ENCODE assay signal across 8 mouse cellular contexts in genomic region chr1:74124021-74124981, GRCm38 (mm10). TPM values are rescaled to one million over a fixed set of nuclear protein-coding genes. Genes with fewer than 3 reads are reported as not detected.
A peak's percentile ranks its signal among the peaks of the same experiment; 100 is the strongest.
DNase-seq lines count a peak whose midpoint lies in the region; ATAC-seq and TF ChIP-seq lines count a peak whose summit lies in the region.

Gene Tns1, minus strand, starts transcription at chr1:74124449.

- no peak for DNase-seq in cerebellum, adult 2 months
- peak; percentile 96 for DNase-seq in heart, adult 11 months
- DNase-seq in midbrain, embryonic 14.5 days, result peak; percentile 64
- peak; percentile 54 to 57 for DNase-seq in thymus, adult 18-20 months

- H3K27me3 ChIP-seq in cerebellum, adult 2 months (ENCODE audit: control insufficient read depth, insufficient read depth, low read length), result peaks cover 6% of the 10 kb centered on the region; the same call in 1 of the 2 replicates
- H3K27me3 ChIP-seq in intestine, postnatal 0 days (replicated peaks; ENCODE audit: control insufficient read depth, insufficient read depth, low read length), result peaks cover 6% of the 10 kb centered on the region; the same call in 1 of the 2 replicates
- H3K27me3 ChIP-seq in limb, embryonic 15.5 days, result peaks cover 27% of the 10 kb centered on the region; the same call in 1 of the 2 replicates
- H3K27me3 ChIP-seq in midbrain, embryonic 14.5 days (ENCODE audit: control insufficient read depth, insufficient read depth, low read length), result peaks cover 13% of the 10 kb centered on the region; the same call in 1 of the 2 replicates

- no peak within 1 kb of the TSS for H3K27ac ChIP-seq in cerebellum, adult 2 months (ENCODE audit: insufficient read depth, low read length)
- no peak within 1 kb of the TSS for H3K27ac ChIP-seq in cortical plate, adult 2 months (ENCODE audit: insufficient read depth, low read length)
- no peak within 1 kb of the TSS for H3K27ac ChIP-seq in intestine, postnatal 0 days (ENCODE audit: low read depth, low read length)
- peak within 1 kb of the TSS; percentile 43 for H3K27ac ChIP-seq in limb, embryonic 15.5 days
- no peak within 1 kb of the TSS for H3K27ac ChIP-seq in midbrain, embryonic 14.5 days (replicated peaks; ENCODE audit: low read depth, low read length)

- H3K9me3 ChIP-seq in intestine, postnatal 0 days (ENCODE audit: control insufficient read depth), result no peaks in the 10 kb centered on the region
- no peaks in the 10 kb centered on the region for H3K9me3 ChIP-seq in limb, embryonic 15.5 days
- no peaks in the 10 kb centered on the region for H3K9me3 ChIP-seq in midbrain, embryonic 14.5 days (ENCODE audit: control insufficient read depth, low read length)

- H3K9ac ChIP-seq in intestine, postnatal 0 days (ENCODE audit: low read depth, low read length), result peak within 1 kb of the TSS; percentile 31
- peak within 1 kb of the TSS; percentile 64 for H3K9ac ChIP-seq in limb, embryonic 15.5 days
- peak within 1 kb of the TSS; percentile 50 for H3K9ac ChIP-seq in midbrain, embryonic 14.5 days (replicated peaks; ENCODE audit: low read length)

- WGBS in cerebellum, adult 2 months, result 4% methylated on average over 84 of the region's 84 CpGs
- under 1% methylated on average over 84 of the region's 84 CpGs for WGBS in intestine, postnatal 0 days
- under 1% methylated on average over 66 of the region's 84 CpGs for WGBS in limb, embryonic 15.5 days
- WGBS in midbrain, embryonic 14.5 days, result 1% methylated on average over 74 of the region's 84 CpGs

- no peak for TF ChIP-seq CTCF in cerebellum, adult 2 months (IDR thresholded peaks at IDR 0.05; ENCODE audit: borderline replicate concordance, insufficient read depth, low read depth, low read length)
- TF ChIP-seq CTCF in cortical plate, adult 2 months (IDR thresholded peaks at IDR 0.05; ENCODE audit: extremely low read depth, insufficient read depth, low read length), result no peak
- no peak for TF ChIP-seq CTCF in intestine, postnatal 0 days (IDR thresholded peaks at IDR 0.05; ENCODE audit: low read depth)

- TF ChIP-seq POLR2A in cerebellum, adult 2 months (IDR thresholded peaks at IDR 0.05; ENCODE audit: borderline replicate concordance, insufficient read depth, low read length), result no peak
- TF ChIP-seq POLR2A in cortical plate, adult 2 months (IDR thresholded peaks at IDR 0.05; ENCODE audit: extremely low read depth, insufficient read depth, low read length), result no peak

- H3K4me3 ChIP-seq in cerebellum, adult 2 months (replicated peaks; ENCODE audit: insufficient read depth, low read depth, low read length), result peak within 1 kb of the TSS; percentile 45
- no peak within 1 kb of the TSS for H3K4me3 ChIP-seq in cortical plate, adult 2 months (ENCODE audit: insufficient read depth, low read length)
- peak within 1 kb of the TSS; percentile 53 for H3K4me3 ChIP-seq in intestine, postnatal 0 days (ENCODE audit: low read depth, low read length)
- H3K4me3 ChIP-seq in limb, embryonic 15.5 days, result peak within 1 kb of the TSS; percentile 60
- H3K4me3 ChIP-seq in midbrain, embryonic 14.5 days (replicated peaks; ENCODE audit: low read depth, low read length), result peak within 1 kb of the TSS; percentile 45

- H3K4me2 ChIP-seq in intestine, postnatal 0 days (replicated peaks; ENCODE audit: low read depth), result peak within 1 kb of the TSS; percentile 98
- H3K4me2 ChIP-seq in limb, embryonic 15.5 days, result peak within 1 kb of the TSS; percentile 98
- peak within 1 kb of the TSS; percentile 86 for H3K4me2 ChIP-seq in midbrain, embryonic 14.5 days (ENCODE audit: low read length)

- no peak for ATAC-seq in cerebellum, adult (ENCODE audit: insufficient number of reproducible peaks, low FRiP score, low TSS enrichment)
- peak; percentile 36; the same call in 1 of the 2 replicates for ATAC-seq in intestine, postnatal 0 days
- ATAC-seq in limb, embryonic 15.5 days (ENCODE audit: insufficient number of reproducible peaks, low FRiP score, low TSS enrichment, low read depth), result peak; percentile 72
- ATAC-seq in midbrain, embryonic 14.5 days (ENCODE audit: low FRiP score, low TSS enrichment), result peak; percentile 60

- H3K4me1 ChIP-seq in cerebellum, adult 2 months (ENCODE audit: control insufficient read depth, insufficient read depth, low read length), result 0 out of 2 replicates have a peak, but pooled peaks cover 3% of the 10 kb centered on the region
- H3K4me1 ChIP-seq in cortical plate, adult 2 months (ENCODE audit: control insufficient read depth, insufficient read depth, low read length), result no peaks in the 10 kb centered on the region
- no peaks in the 10 kb centered on the region for H3K4me1 ChIP-seq in intestine, postnatal 0 days (replicated peaks; ENCODE audit: control insufficient read depth, insufficient read depth, low read length)
- peaks cover 33% of the 10 kb centered on the region for H3K4me1 ChIP-seq in limb, embryonic 15.5 days
- H3K4me1 ChIP-seq in midbrain, embryonic 14.5 days (ENCODE audit: control insufficient read depth, insufficient read depth, low read length), result peaks cover 11% of the 10 kb centered on the region

- no peaks in the 10 kb centered on the region for H3K36me3 ChIP-seq in intestine, postnatal 0 days (ENCODE audit: control insufficient read depth, insufficient read depth)
- no peaks in the 10 kb centered on the region for H3K36me3 ChIP-seq in limb, embryonic 15.5 days
- no peaks in the 10 kb centered on the region for H3K36me3 ChIP-seq in midbrain, embryonic 14.5 days (ENCODE audit: control insufficient read depth, insufficient read depth, low read length)

RNA-seq across cellular contexts. Expression of gene Tns1, which starts in this region (rescaled TPM):
- 23.4 and 25.1 TPM in 2 replicates for polyA plus RNA-seq in cerebellum, adult 2 months (2012; rRNA removed)
- 19.3 and 23.0 TPM in 2 replicates for polyA plus RNA-seq in cortical plate, adult 2 months (2012; rRNA removed)
- polyA plus RNA-seq in intestine, postnatal 0 days (2015; fragmentation: Nextera tagmentation; extraction: Ambion mirVana), result 20.0 and 21.5 TPM in 2 replicates
- polyA plus RNA-seq in limb, embryonic 15.5 days (2015; fragmentation: Nextera tagmentation; extraction: Ambion mirVana), result 59.9 and 65.2 TPM in 2 replicates
- polyA plus RNA-seq in midbrain, embryonic 14.5 days (2014; fragmentation: Nextera tagmentation; extraction: Ambion mirVana), result 7.6 and 11.0 TPM in 2 replicates

Comparison
In these comparisons a context has a peak if more than half of its experiments do, and no peak if none do; other contexts are left out.
1. DNase-seq: peak in heart, adult 11 months (single experiment), midbrain, embryonic 14.5 days (single experiment) and thymus, adult 18-20 months (2 of 2); none in cerebellum, adult 2 months (0 of 2).
2. Peak in every context shown above with its lines, with median percentiles within 50 percentile points of each other: H3K4me2 ChIP-seq and H3K9ac ChIP-seq.